Mouse (Mus musculus) retina, embryonic 14.5 days (tissue): ENCODE data around the gene Acod1.

Experiments
- DNase-seq: peaks from one replicate; pipeline ENCODE4 v3.0.0-alpha.2; 2015; ENCODE audit warnings: low spot score

Acod1 gene

DNA sequence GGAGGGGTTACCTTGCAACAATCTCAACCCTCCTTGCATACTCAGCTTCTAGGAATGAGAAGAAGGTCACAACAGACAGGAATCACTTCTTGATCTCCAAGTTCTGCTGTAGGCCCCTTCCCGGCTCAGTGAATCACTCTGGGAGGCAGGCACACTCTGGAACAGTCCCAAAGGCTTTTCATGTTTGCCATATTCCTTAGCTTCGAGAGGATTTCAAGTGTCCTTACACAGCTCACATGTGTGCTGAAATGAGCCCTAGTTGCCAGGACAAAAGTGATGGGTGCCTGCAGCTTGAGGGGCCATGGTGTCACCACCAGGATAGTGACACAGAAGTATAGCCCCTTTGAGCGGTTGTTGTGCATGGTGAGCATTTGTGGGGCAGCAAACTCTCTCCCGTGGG lies 26.0 kb downstream of the Acod1 start:
- no peak for DNase-seq

DNA sequence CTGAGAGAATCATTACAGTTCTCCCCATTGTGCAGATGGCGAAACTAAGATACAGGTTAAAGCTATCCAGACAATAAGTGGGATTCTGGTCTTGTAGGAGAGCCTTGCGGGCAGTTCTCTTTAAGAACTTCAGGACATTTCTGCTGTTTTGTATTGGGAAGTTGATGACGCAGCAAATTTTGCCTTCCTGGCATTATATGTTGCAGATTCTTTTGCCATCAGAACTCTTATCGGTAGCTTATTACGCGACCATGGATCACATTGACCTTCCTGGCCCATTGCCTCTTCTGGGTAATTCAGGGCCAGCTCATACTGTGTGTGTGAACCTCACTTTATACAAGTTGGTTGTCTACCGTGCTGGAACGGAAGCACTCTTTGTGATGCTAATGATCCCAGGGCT lies 27.0 kb downstream of the Acod1 start:
- no peak for DNase-seq

DNA sequence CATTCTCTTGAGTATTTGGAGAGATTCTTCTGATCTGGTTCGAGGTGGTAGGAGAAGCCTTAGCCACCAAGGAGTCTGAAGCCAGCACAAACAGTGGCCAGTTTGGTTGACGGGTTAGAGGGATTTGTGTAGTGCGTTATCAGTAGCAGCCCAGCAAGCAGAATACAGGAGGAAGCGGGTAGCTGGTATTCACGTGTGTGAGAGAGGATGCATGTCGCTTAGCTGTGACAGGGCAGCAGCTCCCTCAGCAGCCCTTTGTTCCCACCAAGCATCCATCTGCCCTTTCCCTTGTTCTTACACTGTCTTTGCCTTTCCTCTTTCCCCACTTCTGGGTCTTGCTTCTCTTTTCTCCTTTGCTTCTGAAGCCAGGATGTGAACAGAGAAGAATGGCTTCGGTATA lies 28.4 kb downstream of the Acod1 start:
- DNase-seq, result no peak

DNA sequence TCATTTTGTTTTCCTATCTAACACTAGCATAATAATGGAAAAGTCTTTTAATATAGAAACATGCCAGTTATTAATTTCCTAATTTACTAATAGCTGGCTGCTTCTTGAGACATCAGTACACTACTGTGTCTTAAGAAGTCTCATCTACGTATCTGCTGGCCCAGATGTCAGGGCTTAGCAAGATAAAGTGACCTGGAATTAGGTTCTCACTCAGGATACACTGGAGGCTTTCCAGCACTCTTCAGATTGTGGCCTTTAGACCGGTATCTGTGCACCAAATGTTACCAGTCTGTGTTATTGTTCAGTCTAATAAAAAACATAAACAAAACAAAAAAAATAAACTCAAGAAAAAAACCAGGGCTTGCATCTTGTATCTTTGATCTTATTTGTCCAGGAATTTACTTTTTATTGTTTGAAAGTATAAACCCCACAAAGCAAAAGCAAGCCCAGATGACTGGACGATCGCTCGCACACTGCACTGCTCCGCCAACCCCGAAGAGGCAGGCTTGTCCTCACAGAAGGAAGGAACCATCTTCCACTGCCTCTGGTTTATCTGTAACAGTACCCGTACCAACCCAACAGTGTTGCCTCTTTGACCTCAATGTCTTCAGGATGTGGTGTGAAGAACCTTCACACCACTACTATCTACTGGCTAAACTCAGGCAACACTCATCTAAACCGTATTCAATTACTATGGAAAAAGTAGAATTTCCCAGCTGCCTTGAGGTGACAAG lies 30.7 kb downstream of the Acod1 start:
- DNase-seq, result no peak

DNA sequence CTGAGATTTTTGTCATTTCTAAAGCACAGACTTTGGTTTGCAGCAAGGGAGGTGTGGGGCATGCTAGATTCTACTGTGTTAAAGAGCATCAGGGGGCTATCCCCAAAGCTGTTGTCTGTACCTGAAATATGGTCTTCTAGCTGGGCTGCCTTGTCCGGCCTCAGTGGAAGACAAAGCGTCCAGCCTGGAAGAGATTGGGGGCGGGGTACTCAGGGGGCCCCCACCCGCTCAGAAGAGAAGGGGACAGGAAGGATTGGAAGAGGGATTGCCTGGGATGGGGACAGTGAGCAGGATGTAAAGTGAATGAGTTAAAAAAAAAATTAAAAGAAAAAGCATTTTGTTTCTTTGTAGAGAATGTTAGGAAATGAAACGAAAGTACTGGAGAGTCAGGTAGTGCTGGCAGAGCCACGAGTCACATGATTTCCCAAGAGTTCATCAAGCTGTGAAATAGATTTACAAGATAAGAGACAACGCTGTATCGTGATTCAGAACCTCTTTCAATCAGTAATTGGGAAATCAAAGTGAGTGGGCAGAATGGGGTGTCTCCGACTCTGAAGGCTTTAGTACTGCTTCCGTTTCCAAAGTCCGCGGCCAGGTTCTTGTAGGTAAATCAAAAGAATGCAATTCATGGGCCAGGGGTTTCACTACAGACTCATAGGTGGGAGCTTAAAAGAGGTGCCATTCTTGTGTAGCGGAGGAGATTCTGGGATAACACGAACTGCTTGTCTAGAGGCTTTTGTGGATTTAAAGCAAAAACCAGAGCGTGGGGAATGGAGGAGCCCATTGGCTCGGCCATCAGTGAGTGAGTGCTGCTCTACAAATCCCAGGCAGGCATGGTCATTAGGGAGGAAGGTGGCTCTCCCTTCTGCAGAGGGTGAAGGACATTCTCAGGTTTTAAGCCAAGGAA lies 31.5 kb downstream of the Acod1 start:
- DNase-seq, result no peak

DNA sequence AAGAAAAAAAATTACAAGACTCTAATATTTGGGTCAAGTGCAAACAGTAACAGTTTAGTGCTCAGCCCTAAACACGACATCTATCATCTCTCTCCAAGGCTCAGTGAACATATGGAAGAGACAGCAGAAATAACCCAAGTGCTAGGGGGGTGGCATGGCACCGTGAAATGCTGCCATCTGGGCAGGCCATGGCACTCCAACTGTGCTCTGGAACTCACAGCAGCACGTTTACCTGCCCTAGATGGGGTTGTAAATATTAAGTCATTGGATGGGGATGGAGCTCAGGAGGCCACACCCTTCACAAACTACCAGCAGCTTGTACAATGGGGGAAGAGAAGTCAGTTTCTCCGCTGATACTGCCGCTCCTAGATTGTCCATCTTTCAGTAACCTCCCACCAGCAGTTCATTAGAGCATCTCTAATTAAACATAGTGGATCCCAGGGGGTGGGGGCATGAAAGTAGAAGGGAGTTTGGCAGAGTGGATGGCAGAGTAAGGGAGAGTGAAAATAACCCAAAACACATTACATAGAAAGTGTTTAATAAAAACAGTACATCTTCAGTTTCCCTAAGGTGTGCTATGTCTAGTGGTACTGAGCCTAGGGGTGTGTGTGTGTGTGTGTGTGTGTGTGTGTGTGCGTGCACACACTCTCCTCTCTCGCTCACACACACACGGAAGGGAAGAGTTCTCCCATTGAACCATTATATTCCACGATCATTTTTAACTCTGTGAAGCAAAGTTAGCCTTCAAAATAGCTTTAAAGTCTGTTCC lies 32.6 kb downstream of the Acod1 start:
- DNase-seq, result no peak

DNA sequence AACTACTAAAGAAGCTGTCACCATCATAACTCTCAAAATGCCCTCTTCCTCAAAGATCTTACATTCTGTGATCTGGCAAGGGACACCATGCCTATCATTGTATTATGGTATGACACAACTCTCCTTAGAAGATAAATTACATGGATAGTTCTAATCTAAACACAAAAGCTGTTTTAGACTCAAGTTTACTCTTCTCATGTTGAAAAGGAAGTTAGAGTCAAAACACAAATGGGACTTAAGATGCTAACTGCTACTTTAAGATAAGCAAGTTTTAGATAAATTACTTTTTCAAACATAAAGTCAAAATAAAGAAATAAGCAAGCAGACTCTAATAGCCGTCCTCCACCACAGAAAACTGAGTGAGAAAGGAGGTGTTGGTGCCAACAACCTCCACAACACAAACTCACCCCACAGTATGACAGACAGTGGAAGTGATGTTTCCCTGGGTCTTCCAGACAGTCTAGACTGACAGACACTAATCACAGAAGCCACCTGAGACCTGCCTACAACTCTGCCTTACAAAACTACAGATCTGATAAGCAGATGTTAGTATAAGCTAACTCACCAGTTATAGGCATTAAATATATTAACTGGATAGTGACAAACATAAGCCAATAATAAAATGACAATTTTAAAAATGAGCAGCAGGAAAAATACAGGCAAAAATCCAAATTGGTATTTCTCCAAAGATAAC lies 39.2 kb downstream of the Acod1 start:
- DNase-seq, result no peak

DNA sequence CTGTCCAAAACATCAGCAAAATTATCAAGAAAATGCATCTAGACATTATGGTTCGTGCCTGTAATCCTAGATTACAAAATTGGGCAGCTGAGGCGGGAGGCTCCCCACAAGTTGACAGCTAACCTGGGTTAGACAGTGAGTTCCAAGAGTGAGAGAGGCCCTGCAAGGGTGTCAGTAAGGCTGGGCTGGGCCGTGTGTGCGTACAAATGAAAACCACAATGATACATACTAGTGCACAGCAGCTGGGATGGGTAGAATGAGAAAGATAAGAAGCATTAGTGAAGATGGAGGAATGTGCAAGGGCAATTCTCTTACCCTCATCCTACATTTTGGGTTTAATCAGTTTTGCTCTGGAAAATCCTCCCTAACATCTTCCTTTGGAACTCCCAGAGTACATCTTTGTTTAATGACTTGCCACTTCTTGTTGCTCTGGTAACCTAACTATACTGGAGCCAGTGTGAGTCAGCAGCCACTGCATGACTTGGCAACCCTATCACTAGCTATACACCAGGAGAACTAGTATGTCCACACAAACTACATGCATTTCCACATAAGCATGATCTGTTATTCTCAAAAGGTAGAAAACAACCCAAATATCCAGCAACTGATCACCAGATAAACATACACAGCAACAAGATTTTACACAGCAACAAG lies 40.0 kb downstream of the Acod1 start:
- DNase-seq, result no peak

DNA sequence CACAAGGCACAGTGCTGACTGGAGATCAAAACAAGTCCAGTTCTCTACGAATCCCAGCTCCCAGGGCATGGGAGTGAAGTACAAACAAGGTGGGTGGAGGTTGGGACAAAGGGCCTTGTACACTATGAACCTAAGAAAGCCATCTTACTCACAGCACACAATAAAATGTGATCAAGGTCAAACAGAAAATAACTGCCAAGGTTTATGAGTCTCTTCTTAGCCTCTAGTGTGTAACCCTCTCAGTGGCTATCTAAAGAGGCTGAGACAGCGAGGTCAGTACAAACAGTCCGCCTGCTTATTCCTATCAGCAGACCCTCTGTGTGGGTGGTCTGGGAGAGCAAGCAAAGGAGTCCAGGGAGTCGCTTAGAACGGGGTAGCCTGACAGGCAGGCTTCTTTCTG lies 41.1 kb downstream of the Acod1 start:
- no peak for DNase-seq

DNA sequence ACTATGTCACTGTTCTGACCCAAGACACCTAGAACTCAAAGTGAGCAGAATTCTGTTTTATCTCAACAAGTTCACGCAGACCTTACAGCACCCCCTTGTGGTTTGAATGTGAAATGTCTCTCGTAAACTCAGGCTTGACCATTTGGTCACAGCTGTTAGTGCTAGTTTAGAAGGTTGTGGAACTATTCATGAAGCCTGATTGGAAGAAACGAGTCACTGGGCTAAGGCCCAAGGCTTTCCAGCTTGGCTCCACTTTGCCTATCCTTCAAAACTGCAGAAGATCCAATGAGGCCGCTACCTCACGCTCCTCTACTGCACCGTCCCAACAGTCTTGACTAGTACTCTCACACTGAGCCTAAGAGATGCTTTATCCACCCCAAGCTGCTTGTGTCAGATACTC lies 41.8 kb downstream of the Acod1 start:
- DNase-seq, result peak; percentile 72

DNA sequence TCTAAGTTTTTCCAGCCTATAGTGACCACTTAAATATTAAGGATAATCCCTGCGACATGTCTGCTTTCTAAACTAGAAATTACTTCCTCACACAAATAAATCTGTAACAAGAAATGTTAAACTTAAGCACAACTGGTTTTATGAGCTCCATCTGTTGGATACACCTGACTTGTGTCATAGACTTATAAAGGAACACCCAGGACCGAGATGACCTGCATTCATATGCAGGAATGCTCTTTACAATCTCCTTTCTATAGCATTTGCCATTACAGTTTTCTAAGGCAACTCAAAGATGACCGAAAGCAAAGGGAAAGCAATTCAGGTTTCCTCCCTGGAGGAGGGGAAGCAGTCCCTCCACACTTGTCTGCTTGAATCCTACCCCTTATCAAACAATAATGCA lies 46.5 kb downstream of the Acod1 start:
- no peak for DNase-seq

DNA sequence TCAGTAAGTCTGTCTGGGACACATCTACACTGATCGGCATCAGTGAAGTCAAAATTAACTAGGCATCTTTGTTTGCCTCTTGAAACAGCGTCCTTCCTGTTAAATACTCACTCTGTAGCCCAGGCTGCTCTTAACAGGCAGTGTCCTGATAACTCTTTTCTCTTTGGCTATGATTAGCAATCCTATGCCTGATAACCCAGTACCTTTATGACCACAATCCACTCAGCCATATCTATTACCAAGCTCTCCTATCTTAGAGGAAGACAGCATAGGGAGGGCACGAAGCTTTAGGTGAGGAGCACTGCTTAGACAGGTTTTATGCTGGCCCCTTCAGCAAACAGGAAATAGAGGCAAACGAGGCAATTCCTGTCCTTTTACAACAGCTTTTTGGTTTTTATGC lies 46.9 kb downstream of the Acod1 start:
- no peak for DNase-seq

DNA sequence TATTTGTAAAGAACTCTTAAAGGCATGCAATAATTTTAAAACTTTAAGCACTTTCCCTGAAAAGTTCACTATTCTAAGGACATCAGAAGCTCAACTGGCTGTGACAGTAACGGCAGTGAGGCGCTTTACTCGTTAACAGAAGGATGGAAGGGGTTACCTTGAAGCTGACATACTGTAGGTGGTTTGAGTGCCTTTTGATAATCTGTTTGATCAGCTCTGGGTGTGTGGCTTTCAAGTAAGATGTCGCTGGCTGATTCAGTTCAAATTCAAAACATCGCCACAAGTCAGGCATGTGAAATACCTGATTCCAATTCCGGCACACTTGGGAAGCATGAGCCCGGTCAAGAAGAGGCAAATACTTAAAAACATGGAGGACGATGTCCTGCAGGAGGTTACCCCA lies 48.3 kb downstream of the Acod1 start:
- DNase-seq, result no peak

DNA sequence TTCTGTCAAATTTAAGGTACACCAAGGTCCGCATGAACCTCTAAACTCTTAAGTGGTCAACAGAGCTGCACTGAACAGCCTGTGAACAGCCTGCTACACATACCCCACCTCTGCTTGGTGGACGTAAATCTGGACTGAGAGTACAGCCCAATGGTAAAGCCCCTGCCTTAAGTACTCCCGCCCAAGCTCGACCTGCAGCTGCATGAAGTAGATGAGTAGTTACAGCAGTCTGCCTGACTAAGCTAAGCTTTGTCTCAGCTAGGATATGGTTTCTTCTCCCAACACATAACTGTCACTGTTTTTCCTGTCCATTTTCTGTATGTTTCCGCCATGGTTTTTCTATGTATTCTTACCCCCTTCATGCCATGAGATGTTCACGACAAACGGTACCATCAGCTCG lies 49.0 kb downstream of the Acod1 start:
- DNase-seq, result no peak

DNA sequence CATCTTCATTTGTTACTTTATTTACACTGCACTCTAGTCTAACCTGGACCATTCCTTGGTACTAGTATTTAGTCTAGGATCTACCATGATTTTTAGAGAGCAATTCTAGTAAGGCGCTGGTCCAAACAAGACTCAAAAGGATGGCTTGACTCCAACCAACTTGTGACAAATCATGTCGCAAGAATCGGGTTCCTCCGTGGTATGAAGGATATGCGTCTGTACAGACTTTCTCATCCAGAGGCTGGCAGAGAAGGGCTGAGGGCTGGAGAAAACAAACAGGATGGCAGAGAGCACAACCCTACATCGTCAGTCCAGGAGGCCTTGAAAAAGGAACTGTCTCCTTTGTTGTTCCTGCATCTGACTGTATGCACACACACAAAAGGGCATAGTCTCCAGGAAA lies 49.8 kb downstream of the Acod1 start:
- no peak for DNase-seq

DNA sequence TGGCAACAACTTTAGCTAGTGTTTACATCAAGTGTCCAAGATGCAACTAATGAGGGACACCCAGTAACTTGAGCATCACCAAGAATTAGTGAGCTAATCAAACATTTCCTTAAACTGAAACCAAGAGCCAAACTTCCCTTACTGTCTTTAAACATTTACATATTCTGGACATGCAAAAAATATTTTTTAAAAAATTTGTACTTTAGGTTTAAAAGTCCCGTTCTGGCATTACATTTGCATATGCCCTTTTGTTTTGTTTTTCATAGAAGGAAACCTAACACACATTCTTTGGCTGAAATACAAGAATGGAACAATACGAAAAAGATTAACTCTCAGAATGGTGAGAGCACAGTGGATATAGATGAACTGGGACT lies 51.4 kb downstream of the Acod1 start:
- DNase-seq, result no peak

DNA sequence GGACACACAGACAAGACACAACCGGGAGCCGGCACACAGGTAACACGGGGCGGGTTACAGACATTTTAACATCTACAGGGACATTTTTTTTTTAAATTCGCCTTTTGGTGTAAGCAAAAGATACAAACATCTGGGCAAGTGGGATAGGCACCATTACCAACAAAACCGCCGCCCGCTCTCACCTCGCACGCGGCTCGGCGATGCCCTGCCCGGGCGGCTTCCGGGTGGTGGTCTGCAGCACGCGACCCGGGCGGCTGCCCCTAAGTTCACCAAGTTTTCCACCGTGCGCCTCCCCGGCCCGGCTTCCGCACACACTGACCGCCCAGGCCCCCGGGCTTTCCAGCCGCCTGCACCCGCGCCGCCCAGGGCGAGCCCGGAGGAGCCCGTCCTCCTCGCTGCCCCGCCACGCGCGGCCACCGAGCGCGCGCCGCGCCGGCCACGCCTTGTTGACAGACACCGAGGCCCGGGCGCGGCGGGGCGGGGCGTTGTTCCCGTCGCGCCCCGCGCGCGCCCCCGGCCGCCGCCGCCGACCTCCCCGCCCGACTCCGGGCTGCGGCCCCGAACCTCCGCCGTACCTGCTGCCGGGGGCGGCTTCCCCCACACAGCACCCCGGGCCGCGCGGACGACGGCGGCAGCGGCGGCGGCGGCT lies 51.9 kb downstream of the Acod1 start:
- peak; percentile 79 for DNase-seq

DNA sequence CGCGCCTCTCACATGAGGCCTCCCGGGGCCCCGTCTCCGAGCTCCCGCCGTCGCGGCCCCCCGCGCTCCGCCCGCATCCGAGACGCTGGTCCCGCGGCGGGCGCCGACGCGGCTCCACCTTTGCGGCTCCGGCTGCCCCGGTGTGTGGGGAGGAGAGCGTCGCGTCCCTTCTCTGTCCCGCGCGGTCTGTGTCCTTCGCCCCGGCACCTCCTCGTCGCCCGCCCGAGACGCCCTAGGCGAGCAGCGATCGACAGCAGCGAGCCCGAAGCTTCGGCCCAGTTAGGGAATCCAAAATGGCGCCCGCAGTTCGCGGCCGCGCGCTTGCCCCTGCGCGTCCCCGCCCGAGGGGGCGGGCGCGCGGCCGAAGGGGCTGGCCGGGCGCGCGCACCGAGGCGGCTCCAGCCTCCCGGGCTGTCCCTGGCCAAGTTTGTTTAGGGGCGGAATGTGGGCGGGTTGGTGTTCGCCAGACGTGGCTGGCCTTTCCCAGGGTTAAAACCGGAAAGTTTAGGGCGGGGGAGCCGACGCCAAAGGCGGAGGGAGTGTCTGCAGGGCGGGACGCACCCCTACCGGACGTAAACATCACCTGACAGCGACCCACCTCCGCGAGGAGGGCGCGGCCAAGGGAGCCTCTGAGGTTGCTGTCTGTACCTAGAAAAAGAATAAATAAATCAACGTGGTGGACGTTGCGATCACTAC lies 52.6 kb downstream of the Acod1 start, which contains the start of gene Fbxl3:
Fbxl3 (minus strand) TSS at position 329 of the 696 bp plus-strand sequence.
- peak; percentile 89 for DNase-seq

DNA sequence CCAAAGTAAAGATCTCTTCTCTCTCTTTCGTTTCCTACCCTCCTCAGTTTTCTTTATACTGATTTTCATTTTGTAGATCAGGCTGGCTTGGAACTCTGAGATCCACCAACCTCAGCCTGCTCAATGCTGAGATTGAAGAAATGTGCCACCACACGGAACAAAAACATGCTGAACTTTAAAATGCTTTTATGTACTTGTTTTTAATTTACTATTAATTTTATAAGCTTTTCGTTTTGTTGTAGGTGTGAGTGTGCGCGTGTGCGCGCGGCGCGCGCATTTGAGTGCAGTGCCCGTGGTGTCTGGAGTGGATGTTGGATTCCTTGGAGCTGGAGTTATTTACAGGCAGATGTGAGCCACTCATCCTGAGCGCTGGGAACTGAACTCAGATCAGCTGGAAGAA lies 53.5 kb downstream of the Acod1 start:
- DNase-seq, result no peak

DNA sequence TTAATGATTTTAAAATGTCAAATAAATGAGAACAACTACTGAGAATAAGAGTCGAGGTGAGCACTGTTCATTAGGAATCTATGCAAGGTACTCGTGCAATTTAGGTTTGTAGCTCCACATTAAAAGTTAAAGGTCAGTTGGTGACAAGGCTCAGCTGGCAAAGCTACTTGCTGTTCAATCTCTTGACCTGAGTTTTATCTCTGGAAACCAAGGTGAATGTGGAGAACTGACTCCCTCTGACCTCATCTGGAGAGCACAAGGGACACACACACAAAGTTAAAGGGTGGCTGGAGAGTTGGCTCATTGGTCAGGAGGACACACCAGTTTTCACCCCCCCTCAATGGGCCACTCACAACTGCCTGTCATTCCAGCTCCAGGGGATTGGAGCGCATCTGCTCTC lies 54.4 kb downstream of the Acod1 start:
- DNase-seq, result no peak
